Comparison of ENCODE assay signal across 8 mouse cellular contexts in genomic region chr11:118043293-118043907, GRCm38 (mm10). TPM values are rescaled to one million over a fixed set of nuclear protein-coding genes. Genes with fewer than 3 reads are reported as not detected.
A peak's percentile ranks its signal among the peaks of the same experiment; 100 is the strongest.
DNase-seq lines count a peak whose midpoint lies in the region; ATAC-seq and TF ChIP-seq lines count a peak whose summit lies in the region.

No protein-coding gene starts in this region.

- H3K9ac ChIP-seq in embryonic facial prominence, embryonic 13.5 days = 0 out of 2 replicates have a peak overlapping the region, but pooled peaks have one; percentile 36

- no peaks in the 10 kb centered on the region for H3K27me3 ChIP-seq in embryonic facial prominence, embryonic 13.5 days

- no peak; the same call in 1 of the 2 replicates for ATAC-seq in embryonic facial prominence, embryonic 13.5 days (ENCODE audit: insufficient number of reproducible peaks, insufficient read depth, low FRiP score, low TSS enrichment, low read depth)
- ATAC-seq in monocyte, adult 5-6 weeks (replicated peaks; ENCODE audit: insufficient number of reproducible peaks, low FRiP score, low TSS enrichment, poor library complexity, severe bottlenecking) = no peak

- no peak for TF ChIP-seq CTCF in lung, adult 2 months (IDR thresholded peaks at IDR 0.05; ENCODE audit: insufficient read depth, low read length)

- TF ChIP-seq POLR2A in lung, adult 2 months (IDR thresholded peaks at IDR 0.05; ENCODE audit: borderline replicate concordance, extremely low read depth, low read depth, low read length) = no peak

- H3K4me1 ChIP-seq in lung, adult 2 months (ENCODE audit: control insufficient read depth, insufficient read depth, low read length) = no peaks in the 10 kb centered on the region
- peaks cover 6% of the 10 kb centered on the region; the same call in 1 of the 2 replicates for H3K4me1 ChIP-seq in embryonic facial prominence, embryonic 13.5 days

- no peak overlapping the region for H3K4me2 ChIP-seq in embryonic facial prominence, embryonic 13.5 days

- H3K36me3 ChIP-seq in embryonic facial prominence, embryonic 13.5 days = no peaks in the 10 kb centered on the region

- no peak overlapping the region for H3K27ac ChIP-seq in embryonic facial prominence, embryonic 13.5 days

- no peak overlapping the region for H3K4me3 ChIP-seq in lung, adult 2 months (replicated peaks; ENCODE audit: extremely low read depth, low read depth, low read length)
- H3K4me3 ChIP-seq in embryonic facial prominence, embryonic 13.5 days = no peak overlapping the region

- peak; percentile 43 to 61 for DNase-seq in lung, adult 18-20 months
- no peak for DNase-seq in lung, adult 2 months
- DNase-seq in heart, postnatal 14 days = peak; percentile 62 to 77
- peak; percentile 83 to 90 for DNase-seq in kidney, postnatal 4 days
- DNase-seq in lung, postnatal 4 days = peak; percentile 49 to 68
- peak; percentile 40 for DNase-seq in testis, postnatal 14 days (ENCODE audit: low spot score)

- intact Hi-C loops in heart, postnatal 14 days (cut with DNase I) = no loop called here

- 30% methylated on average over 14 of the region's 14 CpGs for WGBS in lung, adult 2 months
- WGBS in embryonic facial prominence, embryonic 13.5 days = 66% methylated on average over 14 of the region's 14 CpGs

- no peaks in the 10 kb centered on the region for H3K9me3 ChIP-seq in embryonic facial prominence, embryonic 13.5 days

RNA-seq across cellular contexts. Expression of gene Pgs1, which starts 57.3 kb away (rescaled TPM):
- polyA plus RNA-seq in lung, adult 2 months (2012; rRNA removed) = 83.2 and 104 TPM in 2 replicates
- 37.4 and 39.5 TPM in 2 replicates for polyA plus RNA-seq in embryonic facial prominence, embryonic 13.5 days (2015; fragmentation: Nextera tagmentation; extraction: Ambion mirVana)
- 10 to 100 TPM; 20.5 to 22.3 TPM for total RNA-seq in heart, postnatal 14 days (2021)
- 20.4 to 31.7 TPM (median 30.1 TPM) in 3 replicates for total RNA-seq in monocyte, adult 5-6 weeks (2017)
